Mouse (Mus musculus): ENCODE data around the gene Ankrd23. TPM values are rescaled to one million over a fixed set of nuclear protein-coding genes. Genes with fewer than 3 reads are reported as not detected.
A peak's percentile ranks its signal among the peaks of the same experiment; 100 is the strongest.

Ankrd23 gene
- polyA plus RNA-seq, 1 experiment from 2014 or later = 10.6 TPM

GRCm38 (mm10) chr1:36529875-36530274 lies 6.8 kb downstream of the Ankrd23 start:
- H3K27ac ChIP-seq = no peak overlapping the region
- ATAC-seq (ENCODE audit: low FRiP score) (no peak), DNase-seq (ENCODE audit: low spot score) (no peak)
- H3K27me3 ChIP-seq (ENCODE audit: control insufficient read depth, insufficient read depth, low read length) = no peaks in the 10 kb centered on the region
- no peak overlapping the region for H3K9ac ChIP-seq
- H3K4me3 ChIP-seq (replicated peaks; ENCODE audit: low read length) = no peak overlapping the region
- peaks cover 24% of the 10 kb centered on the region for H3K36me3 ChIP-seq (replicated peaks; ENCODE audit: control insufficient read depth, insufficient read depth)
- 98% methylated on average over 4 of the region's 4 CpGs for WGBS
- H3K4me2 ChIP-seq (replicated peaks) = no peak overlapping the region
- H3K9me3 ChIP-seq (ENCODE audit: control insufficient read depth, low read length) = no peaks in the 10 kb centered on the region
- H3K4me1 ChIP-seq (replicated peaks; ENCODE audit: control insufficient read depth, insufficient read depth, low read length) = no peaks in the 10 kb centered on the region; the same call in 1 of the 2 replicates

- H3K4me1 ChIP-seq (replicated peaks; ENCODE audit: control insufficient read depth, insufficient read depth, low read length) = no peaks in the 10 kb centered on the region; the same call in 1 of the 2 replicates
- DNase-seq (ENCODE audit: low spot score) (no peak), ATAC-seq (ENCODE audit: low FRiP score) (no peak)
- 98% methylated on average over 4 of the region's 4 CpGs for WGBS
- H3K36me3 ChIP-seq (replicated peaks; ENCODE audit: control insufficient read depth, insufficient read depth) = peaks cover 29% of the 10 kb centered on the region
- H3K27ac ChIP-seq = no peak overlapping the region
- H3K4me3 ChIP-seq (replicated peaks; ENCODE audit: low read length) = no peak overlapping the region
- no peak overlapping the region for H3K9ac ChIP-seq
- no peak overlapping the region for H3K4me2 ChIP-seq (replicated peaks)
- no peaks in the 10 kb centered on the region for H3K27me3 ChIP-seq (ENCODE audit: control insufficient read depth, insufficient read depth, low read length)
- H3K9me3 ChIP-seq (ENCODE audit: control insufficient read depth, low read length) = no peaks in the 10 kb centered on the region
Measured at GRCm38 (mm10) chr1:36529274-36529673, 7.4 kb downstream of the Ankrd23 start.

GRCm38 (mm10) chr1:36528351-36528750 lies 8.3 kb downstream of the Ankrd23 start:
- Histone ChIP-seq H3K27me3 (ENCODE audit: control insufficient read depth, insufficient read depth, low read length) (no peaks in the 10 kb centered on the region), H3K27ac (peak overlapping the region; percentile 38; the same call in 1 of the 2 replicates), H3K4me2 (replicated peaks) (no peak overlapping the region), H3K9me3 (ENCODE audit: control insufficient read depth, low read length) (no peaks in the 10 kb centered on the region), H3K4me1 (replicated peaks; ENCODE audit: control insufficient read depth, insufficient read depth, low read length) (no peaks in the 10 kb centered on the region; the same call in 1 of the 2 replicates), H3K36me3 (replicated peaks; ENCODE audit: control insufficient read depth, insufficient read depth) (peaks cover 39% of the 10 kb centered on the region), H3K9ac (no peak overlapping the region), H3K4me3 (replicated peaks; ENCODE audit: low read length) (no peak overlapping the region)
- DNase-seq (ENCODE audit: low spot score) (peak; percentile 57), ATAC-seq (ENCODE audit: low FRiP score) (peak; percentile 42)
- 17% methylated on average over 1 of the region's 1 CpGs for WGBS

- DNase-seq (ENCODE audit: low spot score) = no peak
- no peak for ATAC-seq (ENCODE audit: low FRiP score)
- WGBS = 89% methylated on average over 10 of the region's 10 CpGs
- Histone ChIP-seq H3K27ac (no peak overlapping the region), H3K9ac (no peak overlapping the region), H3K4me2 (replicated peaks) (no peak overlapping the region), H3K4me1 (replicated peaks; ENCODE audit: control insufficient read depth, insufficient read depth, low read length) (no peaks in the 10 kb centered on the region; the same call in 1 of the 2 replicates), H3K4me3 (replicated peaks; ENCODE audit: low read length) (no peak overlapping the region), H3K27me3 (ENCODE audit: control insufficient read depth, insufficient read depth, low read length) (no peaks in the 10 kb centered on the region), H3K9me3 (ENCODE audit: control insufficient read depth, low read length) (no peaks in the 10 kb centered on the region), H3K36me3 (replicated peaks; ENCODE audit: control insufficient read depth, insufficient read depth) (peaks cover 52% of the 10 kb centered on the region)
Measured at GRCm38 (mm10) chr1:36526903-36527302, 9.8 kb downstream of the Ankrd23 start.

- H3K27me3 ChIP-seq (ENCODE audit: control insufficient read depth, insufficient read depth, low read length) = no peaks in the 10 kb centered on the region
- H3K4me2 ChIP-seq (replicated peaks) = no peak overlapping the region
- no peak overlapping the region for H3K9ac ChIP-seq
- ATAC-seq (ENCODE audit: low FRiP score) (no peak), DNase-seq (ENCODE audit: low spot score) (no peak)
- H3K4me1 ChIP-seq (replicated peaks; ENCODE audit: control insufficient read depth, insufficient read depth, low read length) = no peaks in the 10 kb centered on the region; the same call in 1 of the 2 replicates
- no peaks in the 10 kb centered on the region for H3K9me3 ChIP-seq (ENCODE audit: control insufficient read depth, low read length)
- 90% methylated on average over 12 of the region's 12 CpGs for WGBS
- no peak overlapping the region for H3K4me3 ChIP-seq (replicated peaks; ENCODE audit: low read length)
- peaks cover 64% of the 10 kb centered on the region for H3K36me3 ChIP-seq (replicated peaks; ENCODE audit: control insufficient read depth, insufficient read depth)
- H3K27ac ChIP-seq = no peak overlapping the region
Measured at GRCm38 (mm10) chr1:36525774-36526173, 10.9 kb downstream of the Ankrd23 start.

GRCm38 (mm10) chr1:36524058-36524457 lies 12.6 kb downstream of the Ankrd23 start:
- ATAC-seq (ENCODE audit: low FRiP score) (no peak), DNase-seq (ENCODE audit: low spot score) (no peak)
- H3K9me3 ChIP-seq (ENCODE audit: control insufficient read depth, low read length) = no peaks in the 10 kb centered on the region
- H3K9ac ChIP-seq = no peak overlapping the region
- H3K4me1 ChIP-seq (replicated peaks; ENCODE audit: control insufficient read depth, insufficient read depth, low read length) = no peaks in the 10 kb centered on the region; the same call in 1 of the 2 replicates
- H3K4me2 ChIP-seq (replicated peaks) = no peak overlapping the region
- no peak overlapping the region for H3K4me3 ChIP-seq (replicated peaks; ENCODE audit: low read length)
- no peaks in the 10 kb centered on the region for H3K27me3 ChIP-seq (ENCODE audit: control insufficient read depth, insufficient read depth, low read length)
- no peak overlapping the region for H3K27ac ChIP-seq
- WGBS = 92% methylated on average over 5 of the region's 5 CpGs
- H3K36me3 ChIP-seq (replicated peaks; ENCODE audit: control insufficient read depth, insufficient read depth) = peaks cover 79% of the 10 kb centered on the region

- no peaks in the 10 kb centered on the region for H3K27me3 ChIP-seq (ENCODE audit: control insufficient read depth, insufficient read depth, low read length)
- DNase-seq (ENCODE audit: low spot score) (peak; percentile 70), ATAC-seq (ENCODE audit: low FRiP score) (peak; percentile 13; the same call in 1 of the 2 replicates)
- no peaks in the 10 kb centered on the region; the same call in 1 of the 2 replicates for H3K4me1 ChIP-seq (replicated peaks; ENCODE audit: control insufficient read depth, insufficient read depth, low read length)
- no peak overlapping the region for H3K9ac ChIP-seq
- peak overlapping the region; percentile 43; the same call in 1 of the 2 replicates for H3K27ac ChIP-seq
- H3K36me3 ChIP-seq (replicated peaks; ENCODE audit: control insufficient read depth, insufficient read depth) = peaks cover 85% of the 10 kb centered on the region
- no peaks in the 10 kb centered on the region for H3K9me3 ChIP-seq (ENCODE audit: control insufficient read depth, low read length)
- no peak overlapping the region for H3K4me2 ChIP-seq (replicated peaks)
- WGBS = 65% methylated on average over 9 of the region's 9 CpGs
- no peak overlapping the region for H3K4me3 ChIP-seq (replicated peaks; ENCODE audit: low read length)
Measured at GRCm38 (mm10) chr1:36523332-36524013, 13.2 kb downstream of the Ankrd23 start.

GRCm38 (mm10) chr1:36522210-36522609 lies 14.5 kb downstream of the Ankrd23 start:
- no peaks in the 10 kb centered on the region for H3K9me3 ChIP-seq (ENCODE audit: control insufficient read depth, low read length)
- no peaks in the 10 kb centered on the region for H3K27me3 ChIP-seq (ENCODE audit: control insufficient read depth, insufficient read depth, low read length)
- peaks cover 88% of the 10 kb centered on the region for H3K36me3 ChIP-seq (replicated peaks; ENCODE audit: control insufficient read depth, insufficient read depth)
- H3K9ac ChIP-seq = no peak overlapping the region
- no peak overlapping the region for H3K4me2 ChIP-seq (replicated peaks)
- no peak overlapping the region for H3K27ac ChIP-seq
- DNase-seq (ENCODE audit: low spot score) (no peak), ATAC-seq (ENCODE audit: low FRiP score) (no peak)
- no peak overlapping the region for H3K4me3 ChIP-seq (replicated peaks; ENCODE audit: low read length)
- 94% methylated on average over 7 of the region's 7 CpGs for WGBS
- H3K4me1 ChIP-seq (replicated peaks; ENCODE audit: control insufficient read depth, insufficient read depth, low read length) = no peaks in the 10 kb centered on the region; the same call in 1 of the 2 replicates

- Histone ChIP-seq H3K27ac (no peak overlapping the region), H3K36me3 (replicated peaks; ENCODE audit: control insufficient read depth, insufficient read depth) (peaks cover 71% of the 10 kb centered on the region), H3K4me1 (replicated peaks; ENCODE audit: control insufficient read depth, insufficient read depth, low read length) (peaks cover 20% of the 10 kb centered on the region)
Measured at GRCm38 (mm10) chr1:36519626-36520025, 17.1 kb downstream of the Ankrd23 start.

More at GRCm38 (mm10) chr1:36519626-36520025, 17.1 kb downstream of the Ankrd23 start:
- Histone ChIP-seq H3K4me2 (replicated peaks) (no peak overlapping the region), H3K4me3 (replicated peaks; ENCODE audit: low read length) (no peak overlapping the region), H3K9ac (no peak overlapping the region), H3K27me3 (ENCODE audit: control insufficient read depth, insufficient read depth, low read length) (no peaks in the 10 kb centered on the region), H3K9me3 (ENCODE audit: control insufficient read depth, low read length) (no peaks in the 10 kb centered on the region)
- 83% methylated on average over 11 of the region's 11 CpGs for WGBS
- ATAC-seq (ENCODE audit: low FRiP score) (no peak), DNase-seq (ENCODE audit: low spot score) (no peak)

Data from hindbrain, embryonic 14.5 days (tissue).